Mouse (Mus musculus) layer of hippocampus, postnatal 14 days (tissue): Measurements from ENCODE around the gene Apoc3. TPM values are rescaled to one million over a fixed set of nuclear protein-coding genes. Genes with fewer than 3 reads are reported as not detected.

Source experiments
- DNase-seq, 2 experiments: peaks; one replicate each; pipeline ENCODE4 v3.0.0; 2021 to 2022; ENCODE audit warnings: low spot score in 2 of 2, mixed read lengths in 1 of 2
- long read RNA-seq, 2 experiments: library from polyadenylated mRNA; stranded (forward); transcript quantifications; one replicate each; pipeline ENCODE4 v2.0.0; 2021
- total RNA-seq, 2 experiments: library from RNA; stranded (reverse); gene quantifications; 2 replicates each; pipeline ENCODE4 v1.2.3; 2021

The Apoc3 gene
- total RNA-seq: not detected
- long read RNA-seq, experiment 1, partial matches to known transcripts: 1 of 1 reads
- long read RNA-seq, experiment 1, other reads (novel, unspliced or antisense): 0 of 1 reads
- long read RNA-seq, experiment 2, partial matches to known transcripts: 1 of 1 reads
- long read RNA-seq, experiment 2, other reads (novel, unspliced or antisense): 0 of 1 reads

GRCm38 (mm10) chr9:46235596-46235648, at the start of gene Apoc3:
Apoc3 (minus strand) TSS chr9:46235636.
- no peak for DNase-seq

GRCm38 (mm10) chr9:46282631-46283436, 47.4 kb upstream of the Apoc3 start, which contains the start of gene Bud13:
Bud13 (plus strand) TSS chr9:46283008.
- peak; percentile 90 to 94 for DNase-seq

- DNase-seq: no peak
These were observed 39.1 kb upstream of the Apoc3 start for GRCm38 (mm10) chr9:46274494-46274893.

- peak; percentile 78 to 92 for DNase-seq
These were observed 37.4 kb upstream of the Apoc3 start, which contains the start of gene Zpr1 for GRCm38 (mm10) chr9:46272677-46273454. Zpr1 (plus strand) TSS chr9:46273064.

- DNase-seq: no peak
These were observed 36.6 kb upstream of the Apoc3 start for GRCm38 (mm10) chr9:46272070-46272469.

GRCm38 (mm10) chr9:46270782-46271181, 35.3 kb upstream of the Apoc3 start:
- no peak for DNase-seq

- no peak for DNase-seq
These were observed 33.7 kb upstream of the Apoc3 start for GRCm38 (mm10) chr9:46269125-46269524.

- no peak for DNase-seq
These were observed 33.0 kb upstream of the Apoc3 start, which contains the start of gene Apoa5 for GRCm38 (mm10) chr9:46268343-46268873. Apoa5 (plus strand) TSS chr9:46268633.

GRCm38 (mm10) chr9:46261131-46261530, 25.7 kb upstream of the Apoc3 start:
- DNase-seq: no peak

- DNase-seq: no peak
These were observed 23.7 kb upstream of the Apoc3 start for GRCm38 (mm10) chr9:46259111-46259510.

GRCm38 (mm10) chr9:46257546-46257945, 22.1 kb upstream of the Apoc3 start:
- DNase-seq: no peak

- DNase-seq: no peak
These were observed 21.4 kb upstream of the Apoc3 start for GRCm38 (mm10) chr9:46256658-46257385.

- DNase-seq: no peak
These were observed 20.7 kb upstream of the Apoc3 start for GRCm38 (mm10) chr9:46256177-46256576.

- peak; percentile 41 to 81 for DNase-seq
These were observed 11.4 kb upstream of the Apoc3 start for GRCm38 (mm10) chr9:46246752-46247324.

- no peak for DNase-seq
These were observed 8.1 kb upstream of the Apoc3 start for GRCm38 (mm10) chr9:46243584-46243983.

GRCm38 (mm10) chr9:46243122-46243521, 7.7 kb upstream of the Apoc3 start:
- DNase-seq: no peak

- DNase-seq: no peak
These were observed 6.4 kb upstream of the Apoc3 start for GRCm38 (mm10) chr9:46241818-46242217.

- no peak for DNase-seq
These were observed 5.2 kb upstream of the Apoc3 start, which contains the start of gene Apoa4 for GRCm38 (mm10) chr9:46240526-46241153. Apoa4 (plus strand) TSS chr9:46240696.

GRCm38 (mm10) chr9:46238850-46239249, 3.4 kb upstream of the Apoc3 start:
- no peak for DNase-seq

- no peak for DNase-seq
These were observed 213 bp upstream of the Apoc3 start for GRCm38 (mm10) chr9:46235649-46236048.

- no peak for DNase-seq
These were observed 240 bp downstream of the Apoc3 start for GRCm38 (mm10) chr9:46235196-46235595.
